7 mouse cellular contexts compared by ENCODE assay signal in genomic region chr5:113310377-113311003, GRCm38 (mm10). TPM values are rescaled to one million over a fixed set of nuclear protein-coding genes. Genes with fewer than 3 reads are reported as not detected.
DNase-seq lines count a peak whose midpoint lies in the region; ATAC-seq lines count a peak whose summit lies in the region.

Gene Sgsm1 (minus strand): TSS chr5:113310786.

- 2% methylated on average over 53 of the region's 53 CpGs for WGBS in embryonic facial prominence, embryonic 15.5 days
- WGBS in limb, embryonic 12.5 days: 3% methylated on average over 53 of the region's 53 CpGs
- WGBS in midbrain, embryonic 13.5 days: 2% methylated on average over 48 of the region's 53 CpGs
- WGBS in stomach, embryonic 16.5 days: 3% methylated on average over 53 of the region's 53 CpGs

- ATAC-seq in embryonic facial prominence, embryonic 15.5 days (ENCODE audit: insufficient number of reproducible peaks, low FRiP score, low TSS enrichment, low read depth): peak; percentile 64; the same call in 1 of the 2 replicates
- peak; percentile 50; the same call in 1 of the 2 replicates for ATAC-seq in limb, embryonic 12.5 days (ENCODE audit: insufficient number of reproducible peaks, insufficient read depth, low FRiP score, low TSS enrichment, low read depth)
- peak; percentile 62 for ATAC-seq in midbrain, embryonic 13.5 days
- ATAC-seq in stomach, embryonic 16.5 days (ENCODE audit: insufficient read depth, low FRiP score): peak; percentile 82

- H3K27ac ChIP-seq in brown adipose tissue, adult 24 weeks (replicated peaks; ENCODE audit: low read depth, low read length): no peak within 1 kb of the TSS
- no peak within 1 kb of the TSS for H3K27ac ChIP-seq in embryonic facial prominence, embryonic 15.5 days (replicated peaks)
- no peak within 1 kb of the TSS for H3K27ac ChIP-seq in limb, embryonic 12.5 days
- peak within 1 kb of the TSS; percentile 97 for H3K27ac ChIP-seq in midbrain, embryonic 13.5 days
- H3K27ac ChIP-seq in stomach, embryonic 16.5 days (ENCODE audit: low read length): no peak within 1 kb of the TSS

- H3K4me3 ChIP-seq in brown adipose tissue, adult 24 weeks (ENCODE audit: insufficient read depth, low read depth, low read length): peak within 1 kb of the TSS; percentile 55
- peak within 1 kb of the TSS; percentile 58 for H3K4me3 ChIP-seq in embryonic facial prominence, embryonic 15.5 days (replicated peaks)
- peak within 1 kb of the TSS; percentile 66 for H3K4me3 ChIP-seq in limb, embryonic 12.5 days (replicated peaks)
- peak within 1 kb of the TSS; percentile 55 for H3K4me3 ChIP-seq in midbrain, embryonic 13.5 days (replicated peaks)
- H3K4me3 ChIP-seq in stomach, embryonic 16.5 days (replicated peaks; ENCODE audit: low read length): peak within 1 kb of the TSS; percentile 61

- H3K36me3 ChIP-seq in embryonic facial prominence, embryonic 15.5 days: no peaks in the 10 kb centered on the region
- H3K36me3 ChIP-seq in limb, embryonic 12.5 days: no peaks in the 10 kb centered on the region
- H3K36me3 ChIP-seq in midbrain, embryonic 13.5 days: no peaks in the 10 kb centered on the region
- H3K36me3 ChIP-seq in stomach, embryonic 16.5 days (ENCODE audit: control insufficient read depth, insufficient read depth, low read length): no peaks in the 10 kb centered on the region

- H3K27me3 ChIP-seq in embryonic facial prominence, embryonic 15.5 days: peaks cover 50% of the 10 kb centered on the region
- peaks cover 68% of the 10 kb centered on the region for H3K27me3 ChIP-seq in limb, embryonic 12.5 days
- peaks cover 19% of the 10 kb centered on the region for H3K27me3 ChIP-seq in midbrain, embryonic 13.5 days
- H3K27me3 ChIP-seq in stomach, embryonic 16.5 days (ENCODE audit: control insufficient read depth, insufficient read depth, low read length): peaks cover 3% of the 10 kb centered on the region

- H3K9ac ChIP-seq in embryonic facial prominence, embryonic 15.5 days: peak within 1 kb of the TSS; percentile 16; the same call in 1 of the 2 replicates
- peak within 1 kb of the TSS; percentile 70 for H3K9ac ChIP-seq in limb, embryonic 12.5 days (replicated peaks)
- peak within 1 kb of the TSS; percentile 81 for H3K9ac ChIP-seq in midbrain, embryonic 13.5 days (replicated peaks)
- peak within 1 kb of the TSS; percentile 80 for H3K9ac ChIP-seq in stomach, embryonic 16.5 days (ENCODE audit: low read length)

- no peaks in the 10 kb centered on the region for H3K4me1 ChIP-seq in brown adipose tissue, adult 24 weeks (ENCODE audit: control insufficient read depth, insufficient read depth, insufficient read length, low read length)
- peaks cover 14% of the 10 kb centered on the region for H3K4me1 ChIP-seq in embryonic facial prominence, embryonic 15.5 days
- peaks cover 35% of the 10 kb centered on the region for H3K4me1 ChIP-seq in limb, embryonic 12.5 days (replicated peaks)
- H3K4me1 ChIP-seq in midbrain, embryonic 13.5 days (replicated peaks): peaks cover 49% of the 10 kb centered on the region
- H3K4me1 ChIP-seq in stomach, embryonic 16.5 days (ENCODE audit: control insufficient read depth, insufficient read depth, low read length): peaks cover 13% of the 10 kb centered on the region

- peak within 1 kb of the TSS; percentile 70 for H3K4me2 ChIP-seq in embryonic facial prominence, embryonic 15.5 days (replicated peaks)
- peak within 1 kb of the TSS; percentile 90 for H3K4me2 ChIP-seq in limb, embryonic 12.5 days
- H3K4me2 ChIP-seq in midbrain, embryonic 13.5 days (replicated peaks): peak within 1 kb of the TSS; percentile 81
- peak within 1 kb of the TSS; percentile 88 for H3K4me2 ChIP-seq in stomach, embryonic 16.5 days (ENCODE audit: low read depth, low read length)

- peak; percentile 64 to 66 for DNase-seq in heart, adult 9 months (ENCODE audit: low spot score in 2 of 2)
- peak; percentile 69 for DNase-seq in kidney, adult 9 months

- H3K9me3 ChIP-seq in embryonic facial prominence, embryonic 15.5 days (replicated peaks): no peaks in the 10 kb centered on the region
- H3K9me3 ChIP-seq in limb, embryonic 12.5 days: peaks cover 7% of the 10 kb centered on the region; the same call in 1 of the 2 replicates
- no peaks in the 10 kb centered on the region for H3K9me3 ChIP-seq in midbrain, embryonic 13.5 days
- H3K9me3 ChIP-seq in stomach, embryonic 16.5 days (replicated peaks; ENCODE audit: control insufficient read depth, low read length): peaks cover 3% of the 10 kb centered on the region; the same call in 1 of the 2 replicates

RNA-seq across cellular contexts. Expression of gene Sgsm1, which starts in this region (rescaled TPM):
- polyA plus RNA-seq in brown adipose tissue, adult 24 weeks (2012; ENCODE audit: insufficient read depth, insufficient read length, missing spikeins): 0.33 and 0.59 TPM in 2 replicates
- polyA plus RNA-seq in embryonic facial prominence, embryonic 15.5 days (2015; fragmentation: Nextera tagmentation; extraction: Ambion mirVana): 2.9 and 3.3 TPM in 2 replicates
- 6.6 and 7.0 TPM in 2 replicates for polyA plus RNA-seq in limb, embryonic 12.5 days (2016; fragmentation: Nextera tagmentation; extraction: Ambion mirVana)
- 17.2 and 17.4 TPM in 2 replicates for polyA plus RNA-seq in midbrain, embryonic 13.5 days (2015; fragmentation: Nextera tagmentation; extraction: Ambion mirVana)
- polyA plus RNA-seq in stomach, embryonic 16.5 days (2015; fragmentation: Nextera tagmentation; extraction: Ambion mirVana): 7.1 and 7.4 TPM in 2 replicates

Comparison
In these comparisons a context has a peak if more than half of its experiments do, and no peak if none do; other contexts are left out.
1. H3K9ac ChIP-seq: peak in every context shown above with its lines; median percentile 81 in midbrain, embryonic 13.5 days; 80 in stomach, embryonic 16.5 days; 70 in limb, embryonic 12.5 days; 16 in embryonic facial prominence, embryonic 15.5 days.